Mouse (Mus musculus) limb, embryonic 15.5 days (tissue): ENCODE results near the gene Ctss. TPM values are rescaled to one million over a fixed set of nuclear protein-coding genes. Genes with fewer than 3 reads are reported as not detected.

Source experiments
- ATAC-seq: fragments of 200-750 bp; cut with Nextera tagmentation; 2 replicates; pipeline ENCODE4 v1.8.0; 2017; ENCODE audit warnings: low read depth, moderate TSS enrichment; ENCODE audit not compliant: insufficient number of reproducible peaks, low FRiP score, low TSS enrichment
- H3K27ac ChIP-seq: fragments of 300-500 bp; sonication (generic); 2 replicates; pipeline ENCODE4 v1.5.1; 2015; ENCODE audit warnings: moderate library complexity, mild to moderate bottlenecking, inconsistent platforms
- H3K27me3 ChIP-seq: fragments of 300-500 bp; sonication (generic); 2 replicates; pipeline ENCODE4 v1.6.1; 2015; ENCODE audit warnings: inconsistent platforms
- H3K36me3 ChIP-seq: fragments of 300-500 bp; sonication (generic); 2 replicates; pipeline ENCODE4 v1.6.1; 2015; ENCODE audit warnings: inconsistent platforms
- H3K4me1 ChIP-seq: fragments of 300-500 bp; sonication (generic); 2 replicates; pipeline ENCODE4 v1.6.1; 2015; ENCODE audit warnings: inconsistent platforms
- H3K4me2 ChIP-seq: fragments of 300-500 bp; sonication (generic); 2 replicates; pipeline ENCODE4 v1.6.1; 2015; ENCODE audit warnings: mild to moderate bottlenecking, inconsistent platforms
- H3K4me3 ChIP-seq: fragments of 300-500 bp; sonication (generic); 2 replicates; pipeline ENCODE4 v1.5.1; 2015; ENCODE audit warnings: mild to moderate bottlenecking, inconsistent platforms
- H3K9ac ChIP-seq: fragments of 300-500 bp; sonication (generic); 2 replicates; pipeline ENCODE4 v1.6.1; 2015; ENCODE audit warnings: inconsistent platforms
- H3K9me3 ChIP-seq: fragments of 300-500 bp; sonication (generic); 2 replicates; pipeline ENCODE4 v1.6.1; 2016; ENCODE audit warnings: inconsistent platforms
- WGBS: fragments of 180-500 bp; shearing (Covaris S2); methylation state at CpG from one replicate; pipeline ENCODE4 v1.1.7; 2015; 5-methylcytosine and 5-hydroxymethylcytosine counted together
- polyA plus RNA-seq: library from polyadenylated mRNA; unstranded; fragments of >200 nt; fragmentation: Nextera tagmentation; extraction: Ambion mirVana; gene quantifications from 2 replicates; pipeline ENCODE4 v1.2.1, GENCODE M21; 2015

The Ctss gene
- polyA plus RNA-seq, 1 experiment from 2014 or later, result 20.9 TPM

DNA sequence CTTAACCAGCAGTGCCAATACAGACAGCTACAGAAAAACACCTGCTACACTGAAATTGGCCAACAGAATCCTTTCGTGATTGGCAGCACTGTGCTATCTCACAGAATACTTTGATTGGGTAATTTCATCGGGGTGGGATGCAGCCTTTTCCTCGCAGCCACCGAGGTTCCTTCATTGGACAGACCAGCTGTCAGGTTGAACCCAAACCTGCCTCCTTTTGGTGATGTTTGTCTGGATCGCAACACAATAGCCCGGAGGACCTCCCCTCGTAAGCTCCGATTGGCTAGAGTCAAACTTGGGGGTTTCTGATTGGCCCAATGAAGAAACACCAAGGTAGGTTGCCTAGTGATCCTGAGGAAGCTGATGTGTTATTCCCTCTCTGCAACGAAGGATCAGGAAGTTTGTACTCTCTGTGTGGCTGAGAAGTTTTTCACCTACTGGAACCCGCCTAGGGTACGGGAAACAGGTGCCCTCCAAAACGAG is 62.1 kb downstream of the Ctss start, which contains the start of gene Golph3l:
Gene Golph3l, plus strand, starts transcription at position 331 of the 483 bp plus-strand sequence.
- no peaks in the 10 kb centered on the region for H3K9me3 ChIP-seq
- under 1% methylated on average over 12 of the region's 12 CpGs for WGBS

DNA sequence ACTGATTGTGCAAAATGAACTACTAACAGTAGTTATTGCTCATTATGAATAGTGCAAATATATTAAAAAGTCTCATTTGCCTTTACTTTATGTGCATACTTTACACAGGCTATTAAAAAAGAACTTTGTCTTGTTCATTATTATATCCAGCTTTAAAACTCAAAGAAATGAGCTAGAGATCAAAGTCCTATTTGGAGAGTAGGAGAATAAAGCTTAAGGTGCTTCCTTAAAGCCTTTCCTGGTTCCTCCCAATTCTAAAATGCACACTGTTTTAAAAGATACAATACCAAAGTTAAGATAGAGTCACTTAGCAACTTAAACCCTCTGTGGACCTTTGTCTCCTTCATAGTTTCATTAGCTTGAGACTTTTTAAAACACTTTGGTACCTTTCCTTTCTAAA is 72.1 kb downstream of the Ctss start:
- Histone ChIP-seq H3K9me3 (no peaks in the 10 kb centered on the region), H3K4me1 (no peaks in the 10 kb centered on the region), H3K4me2 (no peak overlapping the region), H3K36me3 (peaks cover 23% of the 10 kb centered on the region), H3K4me3 (no peak overlapping the region), H3K27me3 (no peaks in the 10 kb centered on the region), H3K27ac (no peak overlapping the region), H3K9ac (no peak overlapping the region)
- no peak for ATAC-seq

More for the DNA sequence above, 62.1 kb downstream of the Ctss start, which contains the start of gene Golph3l:
- Histone ChIP-seq H3K36me3 (peaks cover 14% of the 10 kb centered on the region; the same call in 1 of the 2 replicates), H3K9ac (peak within 1 kb of the TSS; percentile 55), H3K27me3 (no peaks in the 10 kb centered on the region), H3K4me2 (peak within 1 kb of the TSS; percentile 59), H3K4me3 (peak within 1 kb of the TSS; percentile 74), H3K27ac (peak within 1 kb of the TSS; percentile 85), H3K4me1 (peaks cover 5% of the 10 kb centered on the region; the same call in 1 of the 2 replicates)
- ATAC-seq, result peak; percentile 100

- Histone ChIP-seq H3K27me3 (no peaks in the 10 kb centered on the region), H3K4me2 (no peak overlapping the region), H3K9ac (no peak overlapping the region), H3K36me3 (peaks cover 14% of the 10 kb centered on the region; the same call in 1 of the 2 replicates), H3K4me1 (no peaks in the 10 kb centered on the region), H3K9me3 (no peaks in the 10 kb centered on the region), H3K27ac (no peak overlapping the region), H3K4me3 (no peak overlapping the region)
- 85% methylated on average over 3 of the region's 3 CpGs for WGBS
- ATAC-seq, result no peak
Measured at GRCm38 (mm10) chr3:95601287-95601686, 74.7 kb downstream of the Ctss start.

Other genes starting within 250 kb of the Ctss start
- 49.8 and 53.1 TPM in 2 replicates for gene Mindy1, start 245.4 kb upstream of the Ctss start, polyA plus RNA-seq
- 22.7 and 31.6 TPM in 2 replicates for gene Prune1, start 244.7 kb upstream of the Ctss start, polyA plus RNA-seq
- 12.5 and 15.1 TPM in 2 replicates for gene Anxa9, start 219.6 kb upstream of the Ctss start, polyA plus RNA-seq
- gene Cers2, start 212.0 kb upstream of the Ctss start, polyA plus RNA-seq, result 154 and 157 TPM in 2 replicates
- 35.9 and 36.9 TPM in 2 replicates for gene Setdb1, start 169.6 kb upstream of the Ctss start, polyA plus RNA-seq
- gene 4930558C23Rik, start 123.9 kb upstream of the Ctss start, polyA plus RNA-seq, result not detected in 2 replicates
- gene Arnt, start 92.4 kb upstream of the Ctss start, polyA plus RNA-seq, result 49.5 and 52.3 TPM in 2 replicates
- 97.6 and 148 TPM in 2 replicates for gene Ctsk, start 27.5 kb upstream of the Ctss start, polyA plus RNA-seq
- gene Hormad1, start 32.9 kb downstream of the Ctss start, polyA plus RNA-seq, result not detected in 2 replicates
- gene Golph3l, start 62.1 kb downstream of the Ctss start, polyA plus RNA-seq, result 29.4 and 29.9 TPM in 2 replicates
- 73.4 and 74.7 TPM in 2 replicates for gene Ensa, start 98.2 kb downstream of the Ctss start, polyA plus RNA-seq
- gene Mcl1, start 132.0 kb downstream of the Ctss start, polyA plus RNA-seq, result 35.2 and 46.1 TPM in 2 replicates
- 5.4 and 11.2 TPM in 2 replicates for gene Adamtsl4, start 161.1 kb downstream of the Ctss start, polyA plus RNA-seq
- gene Ecm1, start 212.8 kb downstream of the Ctss start, polyA plus RNA-seq, result 23.7 and 35.8 TPM in 2 replicates
- 39.8 and 40.4 TPM in 2 replicates for gene Tars2, start 233.4 kb downstream of the Ctss start, polyA plus RNA-seq